1 mouse cellular context compared by ENCODE assay signal in the genomic region with DNA sequence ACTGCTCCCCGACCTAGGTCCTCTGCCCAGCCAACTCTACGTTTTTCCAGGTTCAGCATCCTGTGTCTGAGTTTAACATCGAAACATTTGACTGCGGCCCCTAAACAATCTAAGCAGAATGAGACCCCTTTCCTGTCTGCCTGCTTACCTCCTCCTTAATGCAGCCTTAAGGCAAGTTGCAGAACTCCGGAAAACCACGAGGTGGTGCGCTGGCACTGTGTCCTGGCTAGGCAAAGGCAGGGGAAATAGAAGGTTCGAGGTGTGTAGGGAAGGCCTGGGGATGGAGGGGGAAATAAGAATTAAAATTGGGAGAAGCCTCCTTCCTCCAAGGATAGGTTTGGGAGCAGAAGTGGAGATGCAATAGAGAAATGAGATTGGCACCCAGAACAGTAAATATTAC.
A peak's percentile ranks its signal among the peaks of the same experiment; 100 is the strongest.
TF ChIP-seq lines count a peak whose summit lies in the region.

No protein-coding gene starts in this region.

TF ChIP-seq in MEL, 35 proteins besides CTCF, POLR2A, EP300 and RAD21:
- 0 out of 2 replicates have a peak, but pooled peaks have one; percentile 23 for TF ChIP-seq ZC3H11A (IDR thresholded peaks at IDR 0.05; ENCODE audit: low read depth, low read length)
- peak; percentile 84 for TF ChIP-seq SMC3 (IDR thresholded peaks at IDR 0.05; ENCODE audit: low read depth, low read length)
- no peak for TF ChIP-seq MYC (IDR thresholded peaks at IDR 0.05; ENCODE audit: low read depth, low read length)
